Mouse (Mus musculus): ENCODE data around the gene Optn. TPM values are rescaled to one million over a fixed set of nuclear protein-coding genes. Genes with fewer than 3 reads are reported as not detected.

The Optn gene
- polyA plus RNA-seq, 1 experiment from 2014 or later = 62.7 TPM

DNA sequence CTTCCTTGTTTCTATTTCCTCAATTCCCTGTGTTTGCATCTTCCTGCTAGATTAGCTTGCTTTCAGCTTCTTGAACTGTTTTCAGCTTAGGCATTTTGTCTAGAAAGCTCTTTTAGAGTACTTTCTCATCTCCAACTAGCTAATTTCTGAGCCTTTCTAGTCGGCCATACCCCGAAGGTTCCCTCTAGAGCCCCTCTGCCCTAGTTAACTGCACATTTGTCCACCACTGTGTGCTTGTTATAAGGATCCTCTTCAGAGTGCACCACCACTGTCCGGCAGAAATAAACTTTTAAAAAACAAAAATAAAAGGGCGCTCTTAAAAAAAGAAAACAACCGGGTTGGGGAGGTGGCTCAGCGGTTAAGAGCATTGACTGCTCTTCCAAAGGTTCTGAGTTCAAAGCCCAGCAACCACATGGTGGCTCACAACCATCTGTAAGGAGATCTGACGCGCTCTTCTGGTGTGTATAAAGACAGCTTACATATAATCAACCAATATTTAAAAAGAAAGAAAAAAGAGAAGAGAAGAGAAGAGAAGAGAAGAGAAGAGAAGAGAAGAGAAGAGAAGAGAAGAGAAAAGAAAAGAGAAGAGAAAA is 51.9 kb downstream of the Optn start:
- H3K4me1 ChIP-seq (replicated peaks; ENCODE audit: control insufficient read depth, insufficient read depth, low read length) = no peaks in the 10 kb centered on the region; the same call in 1 of the 2 replicates
- peak overlapping the region; percentile 69 for H3K4me2 ChIP-seq (replicated peaks; ENCODE audit: low read depth)
- TF ChIP-seq CTCF (IDR thresholded peaks at IDR 0.05; ENCODE audit: low read depth) = no peak
- peak overlapping the region; percentile 22; the same call in 1 of the 2 replicates for H3K27ac ChIP-seq (ENCODE audit: low read depth, low read length)
- no peaks in the 10 kb centered on the region for H3K27me3 ChIP-seq (replicated peaks; ENCODE audit: control insufficient read depth, insufficient read depth, low read length)
- ATAC-seq = no peak
- peak overlapping the region; percentile 65 for H3K4me3 ChIP-seq (ENCODE audit: low read depth, low read length)
- 8% methylated on average over 8 of the region's 8 CpGs for WGBS
- H3K9me3 ChIP-seq (ENCODE audit: control insufficient read depth) = no peaks in the 10 kb centered on the region
- peaks cover 18% of the 10 kb centered on the region for H3K36me3 ChIP-seq (ENCODE audit: control insufficient read depth, insufficient read depth)
- H3K9ac ChIP-seq (ENCODE audit: low read depth, low read length) = peak overlapping the region; percentile 47; the same call in 1 of the 2 replicates

DNA sequence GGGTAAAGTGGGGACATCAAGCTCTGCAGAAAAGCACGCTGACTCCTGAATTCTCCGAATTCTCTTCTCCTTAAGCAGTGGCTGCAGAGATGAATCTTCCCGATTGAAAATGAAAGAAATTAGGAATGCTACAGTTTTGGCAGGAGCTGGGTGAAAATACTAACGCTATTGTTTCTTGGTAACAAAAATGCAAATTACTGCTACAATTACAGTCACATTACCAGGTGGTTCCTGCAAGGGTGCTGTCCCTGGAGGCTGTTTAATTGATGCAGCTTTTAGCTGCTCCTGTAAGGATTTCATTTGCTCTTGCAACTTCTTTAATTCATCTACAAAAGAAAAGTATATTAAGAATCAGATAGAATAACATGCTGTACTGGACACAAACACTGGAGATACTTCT is 56.7 kb downstream of the Optn start:
- no peak overlapping the region for H3K9ac ChIP-seq (ENCODE audit: low read depth, low read length)
- H3K27me3 ChIP-seq (replicated peaks; ENCODE audit: control insufficient read depth, insufficient read depth, low read length) = no peaks in the 10 kb centered on the region
- peaks cover 39% of the 10 kb centered on the region for H3K36me3 ChIP-seq (ENCODE audit: control insufficient read depth, insufficient read depth)
- WGBS = 94% methylated on average over 4 of the region's 4 CpGs
- no peak overlapping the region for H3K4me2 ChIP-seq (replicated peaks; ENCODE audit: low read depth)
- H3K4me1 ChIP-seq (replicated peaks; ENCODE audit: control insufficient read depth, insufficient read depth, low read length) = no peaks in the 10 kb centered on the region; the same call in 1 of the 2 replicates
- TF ChIP-seq CTCF (IDR thresholded peaks at IDR 0.05; ENCODE audit: low read depth) = no peak
- H3K4me3 ChIP-seq (ENCODE audit: low read depth, low read length) = no peak overlapping the region
- H3K9me3 ChIP-seq (ENCODE audit: control insufficient read depth) = no peaks in the 10 kb centered on the region
- ATAC-seq = no peak
- H3K27ac ChIP-seq (ENCODE audit: low read depth, low read length) = no peak overlapping the region

DNA sequence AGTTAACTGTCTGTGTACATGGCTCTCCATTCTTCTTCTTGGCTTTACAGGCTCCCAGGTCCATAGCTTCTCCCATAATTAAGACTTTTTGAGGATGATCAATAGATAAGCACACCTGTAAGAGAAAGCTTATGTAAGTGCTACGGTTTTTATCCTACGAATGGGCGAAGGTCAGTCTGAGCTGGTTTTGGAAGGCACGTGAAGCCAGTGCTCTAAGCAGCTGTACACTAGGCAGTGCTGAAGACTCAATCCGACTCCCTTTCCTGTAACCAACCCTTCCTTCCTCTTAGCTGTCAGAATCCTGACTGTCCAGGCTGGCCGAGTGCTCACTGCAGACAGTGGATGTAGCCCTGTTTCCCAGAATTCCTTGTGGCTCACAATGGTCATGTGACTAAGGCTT is 62.6 kb downstream of the Optn start:
- Histone ChIP-seq H3K9ac (ENCODE audit: low read depth, low read length) (no peak overlapping the region), H3K9me3 (ENCODE audit: control insufficient read depth) (no peaks in the 10 kb centered on the region), H3K4me1 (replicated peaks; ENCODE audit: control insufficient read depth, insufficient read depth, low read length) (no peaks in the 10 kb centered on the region), H3K4me3 (ENCODE audit: low read depth, low read length) (no peak overlapping the region), H3K4me2 (replicated peaks; ENCODE audit: low read depth) (no peak overlapping the region), H3K27ac (ENCODE audit: low read depth, low read length) (no peak overlapping the region), H3K36me3 (ENCODE audit: control insufficient read depth, insufficient read depth) (peaks cover 27% of the 10 kb centered on the region), H3K27me3 (replicated peaks; ENCODE audit: control insufficient read depth, insufficient read depth, low read length) (no peaks in the 10 kb centered on the region)
- ATAC-seq = no peak
- no peak for TF ChIP-seq CTCF (IDR thresholded peaks at IDR 0.05; ENCODE audit: low read depth)
- 80% methylated on average over 6 of the region's 6 CpGs for WGBS

DNA sequence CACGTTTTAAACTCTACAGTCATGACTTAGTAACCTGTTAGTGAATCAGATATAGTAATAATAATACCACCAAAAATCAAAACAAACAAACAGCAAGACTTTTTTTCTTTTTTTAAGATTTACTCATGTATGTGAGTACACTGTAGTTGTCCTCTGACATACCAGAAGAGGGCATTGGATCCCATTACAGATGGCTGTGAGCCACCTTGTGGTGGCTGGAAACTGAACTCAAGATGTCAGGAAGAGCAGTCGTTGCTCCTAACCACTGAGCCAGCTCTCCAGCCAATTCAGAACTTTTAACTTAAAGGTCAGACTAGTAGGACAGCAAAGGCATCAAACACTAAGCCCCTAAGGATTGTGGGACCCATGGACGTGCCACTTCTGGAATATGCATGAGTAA is 64.9 kb downstream of the Optn start:
- no peak overlapping the region for H3K9ac ChIP-seq (ENCODE audit: low read depth, low read length)
- peaks cover 24% of the 10 kb centered on the region for H3K36me3 ChIP-seq (ENCODE audit: control insufficient read depth, insufficient read depth)
- H3K4me1 ChIP-seq (replicated peaks; ENCODE audit: control insufficient read depth, insufficient read depth, low read length) = no peaks in the 10 kb centered on the region
- no peaks in the 10 kb centered on the region for H3K27me3 ChIP-seq (replicated peaks; ENCODE audit: control insufficient read depth, insufficient read depth, low read length)
- no peak for ATAC-seq
- peak; percentile 77 for TF ChIP-seq CTCF (IDR thresholded peaks at IDR 0.05; ENCODE audit: low read depth)
- H3K27ac ChIP-seq (ENCODE audit: low read depth, low read length) = no peak overlapping the region
- WGBS = 74% methylated on average over 3 of the region's 3 CpGs
- H3K4me3 ChIP-seq (ENCODE audit: low read depth, low read length) = no peak overlapping the region
- H3K4me2 ChIP-seq (replicated peaks; ENCODE audit: low read depth) = no peak overlapping the region
- no peaks in the 10 kb centered on the region for H3K9me3 ChIP-seq (ENCODE audit: control insufficient read depth)

DNA sequence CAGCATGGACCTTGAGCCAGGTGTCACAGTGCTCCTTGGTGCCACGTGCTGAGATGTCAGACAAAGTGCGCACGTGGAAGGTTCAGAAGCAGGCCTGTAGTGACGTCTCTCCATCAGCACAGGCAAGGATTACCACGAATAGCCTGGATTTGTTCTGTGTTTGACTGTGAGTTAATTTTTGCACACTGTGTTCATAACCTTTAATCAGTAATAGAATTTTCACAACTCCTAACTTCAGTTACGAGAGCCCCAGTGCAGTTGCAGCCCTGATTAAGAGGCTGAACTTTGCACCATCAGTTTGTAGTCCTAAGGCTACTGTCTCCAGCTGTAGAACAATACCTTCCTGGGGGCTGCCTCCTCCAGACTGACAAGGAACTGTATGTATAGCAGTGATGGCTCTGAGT is 67.4 kb downstream of the Optn start:
- peak; percentile 93 for ATAC-seq

DNA sequence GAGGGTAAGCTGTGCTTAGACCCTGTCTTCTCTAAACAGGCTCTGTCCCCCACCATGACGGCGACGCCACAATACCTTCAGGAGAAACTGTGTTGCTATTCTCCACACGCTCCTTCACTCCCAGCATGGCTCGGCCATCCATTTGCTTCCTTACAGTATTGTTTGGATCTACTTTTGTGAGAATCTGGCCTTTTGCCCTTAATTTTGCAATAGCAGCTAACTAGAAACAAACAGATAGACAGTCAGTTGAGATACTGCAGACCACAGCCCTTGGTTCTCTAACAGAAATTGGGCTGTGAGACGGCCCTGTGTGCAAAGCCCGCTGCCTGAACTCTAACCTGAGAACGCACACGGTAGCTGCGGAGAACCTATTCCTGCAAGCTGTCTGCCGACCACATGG is 68.2 kb downstream of the Optn start:
- Histone ChIP-seq H3K27me3 (replicated peaks; ENCODE audit: control insufficient read depth, insufficient read depth, low read length) (no peaks in the 10 kb centered on the region), H3K9ac (ENCODE audit: low read depth, low read length) (no peak overlapping the region), H3K9me3 (ENCODE audit: control insufficient read depth) (no peaks in the 10 kb centered on the region), H3K36me3 (ENCODE audit: control insufficient read depth, insufficient read depth) (peaks cover 39% of the 10 kb centered on the region), H3K4me2 (replicated peaks; ENCODE audit: low read depth) (no peak overlapping the region), H3K4me1 (replicated peaks; ENCODE audit: control insufficient read depth, insufficient read depth, low read length) (no peaks in the 10 kb centered on the region), H3K4me3 (ENCODE audit: low read depth, low read length) (no peak overlapping the region), H3K27ac (ENCODE audit: low read depth, low read length) (no peak overlapping the region)
- no peak for ATAC-seq
- no peak for TF ChIP-seq CTCF (IDR thresholded peaks at IDR 0.05; ENCODE audit: low read depth)
- WGBS = 83% methylated on average over 11 of the region's 11 CpGs

More for the DNA sequence above, 67.4 kb downstream of the Optn start:
- peak overlapping the region; percentile 69 for H3K27ac ChIP-seq (ENCODE audit: low read depth, low read length)
- H3K9me3 ChIP-seq (ENCODE audit: control insufficient read depth) = no peaks in the 10 kb centered on the region
- no peak overlapping the region for H3K9ac ChIP-seq (ENCODE audit: low read depth, low read length)
- 48% methylated on average over 6 of the region's 6 CpGs for WGBS
- H3K4me1 ChIP-seq (replicated peaks; ENCODE audit: control insufficient read depth, insufficient read depth, low read length) = no peaks in the 10 kb centered on the region
- TF ChIP-seq CTCF (IDR thresholded peaks at IDR 0.05; ENCODE audit: low read depth) = no peak
- no peaks in the 10 kb centered on the region for H3K27me3 ChIP-seq (replicated peaks; ENCODE audit: control insufficient read depth, insufficient read depth, low read length)
- no peak overlapping the region for H3K4me3 ChIP-seq (ENCODE audit: low read depth, low read length)
- peaks cover 31% of the 10 kb centered on the region for H3K36me3 ChIP-seq (ENCODE audit: control insufficient read depth, insufficient read depth)
- no peak overlapping the region for H3K4me2 ChIP-seq (replicated peaks; ENCODE audit: low read depth)

Measured in intestine, postnatal 0 days (tissue).